Mouse (Mus musculus) midbrain, embryonic 13.5 days (tissue): ENCODE data around the gene Usp16. TPM values are rescaled to one million over a fixed set of nuclear protein-coding genes. Genes with fewer than 3 reads are reported as not detected.
A peak's percentile ranks its signal among the peaks of the same experiment; 100 is the strongest.

Experiments used
- ATAC-seq: fragments of 200-750 bp; cut with Nextera tagmentation; 2 replicates; pipeline ENCODE4 v1.8.0; 2017; ENCODE audit warnings: mild to moderate bottlenecking, moderate TSS enrichment, moderate library complexity
- H3K27ac ChIP-seq: fragments of 300-500 bp; sonication (generic); 2 replicates; pipeline ENCODE4 v1.5.1; 2015; ENCODE audit warnings: inconsistent platforms, mild to moderate bottlenecking, moderate library complexity
- H3K27me3 ChIP-seq: fragments of 300-500 bp; sonication (generic); 2 replicates; pipeline ENCODE4 v1.6.1; 2015; ENCODE audit warnings: mild to moderate bottlenecking, inconsistent platforms
- H3K36me3 ChIP-seq: fragments of 300-500 bp; sonication (generic); 2 replicates; pipeline ENCODE4 v1.6.1; 2015; ENCODE audit warnings: mild to moderate bottlenecking, inconsistent platforms
- H3K4me1 ChIP-seq: fragments of 300-500 bp; sonication (generic); replicated peaks from 2 replicates; pipeline ENCODE4 v1.6.1; 2015; ENCODE audit warnings: inconsistent platforms
- H3K4me2 ChIP-seq: fragments of 300-500 bp; sonication (generic); replicated peaks from 2 replicates; pipeline ENCODE4 v1.6.1; 2015; ENCODE audit warnings: moderate library complexity, mild to moderate bottlenecking, inconsistent platforms
- H3K4me3 ChIP-seq: fragments of 300-500 bp; sonication (generic); replicated peaks from 2 replicates; pipeline ENCODE4 v1.5.1; 2015; ENCODE audit warnings: mild to moderate bottlenecking, inconsistent platforms
- H3K9ac ChIP-seq: fragments of 300-500 bp; sonication (generic); replicated peaks from 2 replicates; pipeline ENCODE4 v1.6.1; 2015; ENCODE audit warnings: mild to moderate bottlenecking, inconsistent platforms
- H3K9me3 ChIP-seq: fragments of 300-500 bp; sonication (generic); 2 replicates; pipeline ENCODE4 v1.6.1; 2016; ENCODE audit warnings: mild to moderate bottlenecking, inconsistent platforms
- WGBS: fragments of 180-500 bp; shearing (Covaris S2); methylation state at CpG from one replicate; pipeline ENCODE4 v1.1.7; 2015; 5-methylcytosine and 5-hydroxymethylcytosine counted together
- polyA plus RNA-seq: library from polyadenylated mRNA; unstranded; fragments of >200 nt; fragmentation: Nextera tagmentation; extraction: Ambion mirVana; gene quantifications from 2 replicates; pipeline ENCODE4 v1.2.1, GENCODE M21; 2015

The Usp16 gene
- polyA plus RNA-seq, 1 experiment from 2014 or later = 49.0 TPM

- Histone ChIP-seq H3K4me3 (peak overlapping the region; percentile 61), H3K27ac (no peak overlapping the region), H3K36me3 (no peaks in the 10 kb centered on the region), H3K4me1 (peaks cover 15% of the 10 kb centered on the region), H3K27me3 (no peaks in the 10 kb centered on the region), H3K9me3 (no peaks in the 10 kb centered on the region), H3K4me2 (peak overlapping the region; percentile 68), H3K9ac (peak overlapping the region; percentile 81)
- ATAC-seq = no peak
- WGBS = 25% methylated on average over 9 of the region's 9 CpGs
These were observed 13.4 kb upstream of the Usp16 start for GRCm38 (mm10) chr16:87441089-87441488.

- Histone ChIP-seq H3K4me1 (peaks cover 15% of the 10 kb centered on the region), H3K27ac (no peak overlapping the region), H3K9me3 (no peaks in the 10 kb centered on the region), H3K4me2 (no peak overlapping the region), H3K4me3 (no peak overlapping the region), H3K27me3 (no peaks in the 10 kb centered on the region), H3K36me3 (no peaks in the 10 kb centered on the region), H3K9ac (no peak overlapping the region)
- WGBS = 58% methylated on average over 5 of the region's 5 CpGs
- ATAC-seq = no peak
These were observed 12.2 kb upstream of the Usp16 start for GRCm38 (mm10) chr16:87442291-87442690.

- ATAC-seq = no peak
These were observed 11.3 kb upstream of the Usp16 start for GRCm38 (mm10) chr16:87443245-87443644.

GRCm38 (mm10) chr16:87444071-87444470 lies 10.4 kb upstream of the Usp16 start:
- no peak overlapping the region for H3K9ac ChIP-seq
- H3K4me3 ChIP-seq = no peak overlapping the region
- 68% methylated on average over 1 of the region's 1 CpGs for WGBS
- no peaks in the 10 kb centered on the region for H3K9me3 ChIP-seq
- peaks cover 15% of the 10 kb centered on the region for H3K4me1 ChIP-seq
- H3K27me3 ChIP-seq = no peaks in the 10 kb centered on the region
- no peak for ATAC-seq
- H3K36me3 ChIP-seq = no peaks in the 10 kb centered on the region
- no peak overlapping the region for H3K27ac ChIP-seq
- no peak overlapping the region for H3K4me2 ChIP-seq

More at GRCm38 (mm10) chr16:87443245-87443644, 11.3 kb upstream of the Usp16 start:
- Histone ChIP-seq H3K4me2 (no peak overlapping the region), H3K27ac (no peak overlapping the region), H3K27me3 (no peaks in the 10 kb centered on the region), H3K36me3 (no peaks in the 10 kb centered on the region), H3K9me3 (no peaks in the 10 kb centered on the region), H3K9ac (no peak overlapping the region), H3K4me1 (peaks cover 15% of the 10 kb centered on the region), H3K4me3 (no peak overlapping the region)

- Histone ChIP-seq H3K4me3 (no peak overlapping the region), H3K27me3 (no peaks in the 10 kb centered on the region), H3K4me2 (no peak overlapping the region), H3K27ac (no peak overlapping the region), H3K36me3 (no peaks in the 10 kb centered on the region), H3K4me1 (peaks cover 9% of the 10 kb centered on the region), H3K9me3 (no peaks in the 10 kb centered on the region), H3K9ac (no peak overlapping the region)
- ATAC-seq = no peak
These were observed 9.4 kb upstream of the Usp16 start for GRCm38 (mm10) chr16:87445110-87445509.

- Histone ChIP-seq H3K36me3 (no peaks in the 10 kb centered on the region), H3K4me3 (no peak overlapping the region), H3K4me1 (peaks cover 9% of the 10 kb centered on the region), H3K9me3 (no peaks in the 10 kb centered on the region), H3K27me3 (no peaks in the 10 kb centered on the region), H3K9ac (no peak overlapping the region), H3K27ac (no peak overlapping the region), H3K4me2 (no peak overlapping the region)
- WGBS = 96% methylated on average over 3 of the region's 3 CpGs
- ATAC-seq = no peak
These were observed 9.0 kb upstream of the Usp16 start for GRCm38 (mm10) chr16:87445528-87445927.

GRCm38 (mm10) chr16:87453226-87453625 lies 1.3 kb upstream of the Usp16 start:
- Histone ChIP-seq H3K9ac (no peak overlapping the region), H3K4me2 (no peak overlapping the region), H3K27ac (no peak overlapping the region), H3K36me3 (no peaks in the 10 kb centered on the region), H3K9me3 (no peaks in the 10 kb centered on the region), H3K27me3 (0 out of 2 replicates have a peak, but pooled peaks cover 4% of the 10 kb centered on the region), H3K4me3 (no peak overlapping the region), H3K4me1 (peaks cover 19% of the 10 kb centered on the region)
- no peak for ATAC-seq
- 86% methylated on average over 2 of the region's 2 CpGs for WGBS

- H3K4me3 ChIP-seq = peak overlapping the region; percentile 93
These were observed 693 bp downstream of the Usp16 start for GRCm38 (mm10) chr16:87455180-87455611.

GRCm38 (mm10) chr16:87458752-87459151 lies 4.2 kb downstream of the Usp16 start:
- H3K27ac ChIP-seq = no peak overlapping the region
- no peak overlapping the region for H3K9ac ChIP-seq
- H3K4me2 ChIP-seq = no peak overlapping the region
- peaks cover 19% of the 10 kb centered on the region for H3K4me1 ChIP-seq
- 98% methylated on average over 3 of the region's 3 CpGs for WGBS
- H3K4me3 ChIP-seq = no peak overlapping the region
- H3K27me3 ChIP-seq = no peaks in the 10 kb centered on the region
- H3K9me3 ChIP-seq = no peaks in the 10 kb centered on the region
- peaks cover 37% of the 10 kb centered on the region for H3K36me3 ChIP-seq
- ATAC-seq = no peak

More at GRCm38 (mm10) chr16:87455180-87455611, 693 bp downstream of the Usp16 start:
- peaks cover 19% of the 10 kb centered on the region for H3K4me1 ChIP-seq
- H3K36me3 ChIP-seq = peaks cover 12% of the 10 kb centered on the region
- H3K27me3 ChIP-seq = 0 out of 2 replicates have a peak, but pooled peaks cover 4% of the 10 kb centered on the region
- WGBS = under 1% methylated on average over 38 of the region's 38 CpGs
- no peaks in the 10 kb centered on the region for H3K9me3 ChIP-seq
- peak overlapping the region; percentile 85 for H3K9ac ChIP-seq
- peak overlapping the region; percentile 92 for H3K4me2 ChIP-seq
- no peak for ATAC-seq
- H3K27ac ChIP-seq = peak overlapping the region; percentile 80

GRCm38 (mm10) chr16:87470579-87470978 lies 16.1 kb downstream of the Usp16 start:
- Histone ChIP-seq H3K27ac (no peak overlapping the region), H3K36me3 (peaks cover 81% of the 10 kb centered on the region), H3K4me3 (no peak overlapping the region), H3K27me3 (no peaks in the 10 kb centered on the region), H3K9me3 (no peaks in the 10 kb centered on the region), H3K4me1 (no peaks in the 10 kb centered on the region), H3K4me2 (no peak overlapping the region), H3K9ac (no peak overlapping the region)
- no peak for ATAC-seq
- WGBS = 94% methylated on average over 4 of the region's 4 CpGs

GRCm38 (mm10) chr16:87484367-87484766 lies 29.9 kb downstream of the Usp16 start:
- Histone ChIP-seq H3K27ac (no peak overlapping the region), H3K27me3 (no peaks in the 10 kb centered on the region), H3K4me2 (no peak overlapping the region), H3K9ac (no peak overlapping the region), H3K4me1 (no peaks in the 10 kb centered on the region), H3K9me3 (no peaks in the 10 kb centered on the region), H3K4me3 (no peak overlapping the region), H3K36me3 (peaks cover 81% of the 10 kb centered on the region)
- WGBS = 90% methylated on average over 5 of the region's 5 CpGs
- ATAC-seq = no peak

- H3K4me1 ChIP-seq = no peaks in the 10 kb centered on the region
- no peak overlapping the region for H3K4me3 ChIP-seq
- WGBS = 96% methylated on average over 5 of the region's 5 CpGs
- no peaks in the 10 kb centered on the region for H3K9me3 ChIP-seq
- no peak overlapping the region for H3K4me2 ChIP-seq
- ATAC-seq = no peak
- peaks cover 94% of the 10 kb centered on the region for H3K36me3 ChIP-seq
- H3K27me3 ChIP-seq = no peaks in the 10 kb centered on the region
- no peak overlapping the region for H3K9ac ChIP-seq
- H3K27ac ChIP-seq = no peak overlapping the region
These were observed 32.2 kb downstream of the Usp16 start for GRCm38 (mm10) chr16:87486739-87487138.

GRCm38 (mm10) chr16:87488605-87489004 lies 34.1 kb downstream of the Usp16 start:
- H3K27me3 ChIP-seq = no peaks in the 10 kb centered on the region
- no peak overlapping the region for H3K9ac ChIP-seq
- no peak overlapping the region for H3K4me2 ChIP-seq
- H3K27ac ChIP-seq = no peak overlapping the region
- WGBS = 93% methylated on average over 2 of the region's 2 CpGs
- no peaks in the 10 kb centered on the region for H3K4me1 ChIP-seq
- no peaks in the 10 kb centered on the region for H3K9me3 ChIP-seq
- H3K36me3 ChIP-seq = peaks cover 97% of the 10 kb centered on the region
- ATAC-seq = no peak
- H3K4me3 ChIP-seq = no peak overlapping the region
